Mouse (Mus musculus) adrenal gland, adult 18-20 months (tissue): ENCODE data around the gene Kcnq2. TPM values are rescaled to one million over a fixed set of nuclear protein-coding genes. Genes with fewer than 3 reads are reported as not detected.

Source experiments
- DNase-seq, 2 experiments: peaks; one replicate each; pipeline ENCODE4 v3.0.0; 2021 to 2022; ENCODE audit warnings: low spot score in 2 of 2
- total RNA-seq, 2 experiments: library from RNA; stranded (reverse); gene quantifications; 1 replicate in 1 of 2; 2 replicates in 1 of 2; pipeline ENCODE4 v1.2.3; 2021

Gene Kcnq2
- total RNA-seq, 2 experiments from 2014 or later, result 5.2 to 7.3 TPM

- DNase-seq, result no peak
Measured at GRCm38 (mm10) chr2:181148318-181148955, 13.3 kb upstream of the Kcnq2 start.

- DNase-seq, result no peak
Measured at GRCm38 (mm10) chr2:181147546-181148317, 12.6 kb upstream of the Kcnq2 start.

- no peak for DNase-seq
Measured at GRCm38 (mm10) chr2:181146976-181147545, 12.0 kb upstream of the Kcnq2 start.

- DNase-seq, result no peak
Measured at GRCm38 (mm10) chr2:181144675-181145074, 9.6 kb upstream of the Kcnq2 start.

GRCm38 (mm10) chr2:181143509-181144276, 8.6 kb upstream of the Kcnq2 start:
- no peak for DNase-seq

GRCm38 (mm10) chr2:181142703-181143135, 7.6 kb upstream of the Kcnq2 start:
- no peak for DNase-seq

- DNase-seq, result no peak
Measured at GRCm38 (mm10) chr2:181139641-181140193, 4.6 kb upstream of the Kcnq2 start.

GRCm38 (mm10) chr2:181136934-181137333, 1.8 kb upstream of the Kcnq2 start:
- no peak for DNase-seq

GRCm38 (mm10) chr2:181135446-181135818, 332 bp upstream of the Kcnq2 start:
- no peak for DNase-seq

GRCm38 (mm10) chr2:181133837-181134590, 1.1 kb downstream of the Kcnq2 start:
- no peak for DNase-seq

- no peak for DNase-seq
Measured at GRCm38 (mm10) chr2:181130245-181130644, 4.9 kb downstream of the Kcnq2 start.

GRCm38 (mm10) chr2:181128963-181129362, 6.1 kb downstream of the Kcnq2 start:
- no peak for DNase-seq

GRCm38 (mm10) chr2:181127786-181128185, 7.3 kb downstream of the Kcnq2 start:
- no peak for DNase-seq

GRCm38 (mm10) chr2:181125726-181126455, 9.2 kb downstream of the Kcnq2 start:
- DNase-seq, result no peak

GRCm38 (mm10) chr2:181122642-181123041, 12.5 kb downstream of the Kcnq2 start:
- DNase-seq, result no peak

GRCm38 (mm10) chr2:181120922-181121449, 14.1 kb downstream of the Kcnq2 start:
- DNase-seq, result no peak

GRCm38 (mm10) chr2:181119952-181120351, 15.1 kb downstream of the Kcnq2 start:
- no peak for DNase-seq

GRCm38 (mm10) chr2:181116436-181116835, 18.7 kb downstream of the Kcnq2 start:
- DNase-seq, result no peak

GRCm38 (mm10) chr2:181115367-181115766, 19.7 kb downstream of the Kcnq2 start:
- no peak for DNase-seq
